Mouse (Mus musculus): ENCODE data around the gene Kcnma1. TPM values are rescaled to one million over a fixed set of nuclear protein-coding genes. Genes with fewer than 3 reads are reported as not detected.

The Kcnma1 gene
- polyA plus RNA-seq, 1 experiment from 2014 or later = 0.38 TPM

DNA sequence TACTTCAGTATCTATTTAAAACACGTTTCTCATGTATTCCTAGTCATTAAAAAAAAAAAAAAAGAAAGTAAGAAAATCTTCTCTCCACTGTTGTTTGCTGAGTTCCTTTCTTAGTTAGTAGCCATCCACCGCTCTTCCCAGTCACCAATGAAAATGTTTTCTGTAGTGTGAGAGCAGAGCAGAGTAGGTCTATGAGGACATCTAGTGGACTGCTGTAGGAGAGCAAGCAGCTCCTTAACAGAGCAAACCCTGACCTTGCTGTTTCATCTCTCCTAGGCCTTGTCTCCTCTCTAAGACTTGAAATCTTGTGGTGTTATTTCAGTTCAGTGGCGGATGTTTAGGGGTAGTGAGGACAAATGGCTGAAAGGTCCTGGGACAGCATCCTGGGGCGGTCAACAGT, 585.2 kb downstream of the Kcnma1 start:
- no peak for ATAC-seq (replicated peaks; ENCODE audit: extremely low read depth, insufficient read depth, low FRiP score)
- H3K27ac ChIP-seq (ENCODE audit: low read length) = no peak overlapping the region
- WGBS = 27% methylated on average over 4 of the region's 4 CpGs

GRCm38 (mm10) chr14:23422481-23423040, 591.7 kb downstream of the Kcnma1 start:
- no peaks in the 10 kb centered on the region for H3K4me1 ChIP-seq (ENCODE audit: control insufficient read depth, insufficient read depth, low read length)
- 78% methylated on average over 12 of the region's 12 CpGs for WGBS

More for the DNA sequence above, 585.2 kb downstream of the Kcnma1 start:
- H3K4me3 ChIP-seq (ENCODE audit: low read length) = no peak overlapping the region
- no peaks in the 10 kb centered on the region for H3K9me3 ChIP-seq (replicated peaks; ENCODE audit: control insufficient read depth, low read length)
- no peaks in the 10 kb centered on the region for H3K36me3 ChIP-seq (ENCODE audit: control insufficient read depth, insufficient read depth)
- no peaks in the 10 kb centered on the region for H3K4me1 ChIP-seq (ENCODE audit: control insufficient read depth, insufficient read depth, low read length)
- H3K9ac ChIP-seq (ENCODE audit: low read length) = no peak overlapping the region
- no peak overlapping the region for H3K4me2 ChIP-seq (ENCODE audit: low read depth, low read length)
- no peaks in the 10 kb centered on the region for H3K27me3 ChIP-seq (ENCODE audit: control insufficient read depth, insufficient read depth, low read length)

DNA sequence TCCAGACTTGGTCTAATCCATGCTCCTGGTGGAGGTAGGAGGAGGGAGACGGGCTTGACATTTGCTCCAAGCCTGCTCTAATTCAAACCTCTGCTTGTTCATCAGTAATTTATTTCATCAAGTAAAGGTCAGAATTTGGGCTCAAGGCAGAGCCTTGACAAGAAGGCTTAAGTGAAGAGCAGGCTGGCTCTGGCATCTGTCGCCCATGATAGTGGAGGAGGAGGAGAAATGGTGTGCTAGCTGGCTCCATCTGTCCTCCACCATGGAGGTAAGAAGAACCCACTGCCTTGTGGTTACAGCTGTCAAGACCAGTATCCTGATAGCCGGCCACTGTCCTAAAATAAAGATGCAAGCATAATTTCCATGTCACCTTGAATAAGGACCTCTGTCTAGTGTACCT, 595.3 kb downstream of the Kcnma1 start:
- ATAC-seq (replicated peaks; ENCODE audit: extremely low read depth, insufficient read depth, low FRiP score) = no peak
- no peak overlapping the region for H3K9ac ChIP-seq (ENCODE audit: low read length)
- H3K27me3 ChIP-seq (ENCODE audit: control insufficient read depth, insufficient read depth, low read length) = no peaks in the 10 kb centered on the region
- 69% methylated on average over 3 of the region's 3 CpGs for WGBS
- no peaks in the 10 kb centered on the region for H3K4me1 ChIP-seq (ENCODE audit: control insufficient read depth, insufficient read depth, low read length)
- H3K36me3 ChIP-seq (ENCODE audit: control insufficient read depth, insufficient read depth) = no peaks in the 10 kb centered on the region
- H3K27ac ChIP-seq (ENCODE audit: low read length) = no peak overlapping the region
- no peak overlapping the region for H3K4me2 ChIP-seq (ENCODE audit: low read depth, low read length)
- no peak overlapping the region for H3K4me3 ChIP-seq (ENCODE audit: low read length)
- H3K9me3 ChIP-seq (replicated peaks; ENCODE audit: control insufficient read depth, low read length) = no peaks in the 10 kb centered on the region

More at GRCm38 (mm10) chr14:23422481-23423040, 591.7 kb downstream of the Kcnma1 start:
- Histone ChIP-seq H3K36me3 (ENCODE audit: control insufficient read depth, insufficient read depth) (no peaks in the 10 kb centered on the region), H3K9ac (ENCODE audit: low read length) (no peak overlapping the region), H3K27ac (ENCODE audit: low read length) (no peak overlapping the region), H3K4me3 (ENCODE audit: low read length) (no peak overlapping the region), H3K9me3 (replicated peaks; ENCODE audit: control insufficient read depth, low read length) (no peaks in the 10 kb centered on the region), H3K4me2 (ENCODE audit: low read depth, low read length) (no peak overlapping the region), H3K27me3 (ENCODE audit: control insufficient read depth, insufficient read depth, low read length) (no peaks in the 10 kb centered on the region)
- ATAC-seq (replicated peaks; ENCODE audit: extremely low read depth, insufficient read depth, low FRiP score) = no peak

DNA sequence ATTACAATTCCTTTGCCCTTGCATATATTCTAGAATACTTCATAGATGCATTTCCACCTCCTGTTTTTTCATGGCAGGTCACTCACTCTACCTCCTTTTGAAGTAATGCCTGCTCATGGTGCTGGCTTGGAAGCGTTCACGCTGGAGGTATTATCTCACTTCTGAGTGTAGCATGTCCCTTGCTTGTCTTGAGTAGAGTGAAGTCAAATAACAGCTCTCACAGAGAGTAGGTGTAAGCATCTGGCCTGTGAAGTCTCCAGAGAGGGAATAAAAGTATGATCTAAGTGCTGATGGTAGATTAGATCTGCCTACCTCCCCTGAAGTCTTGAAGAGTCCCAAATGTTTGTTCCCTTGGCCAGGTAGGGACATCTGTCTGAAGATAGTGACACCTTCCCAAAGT, 607.2 kb downstream of the Kcnma1 start:
- Histone ChIP-seq H3K27me3 (ENCODE audit: control insufficient read depth, insufficient read depth, low read length) (no peaks in the 10 kb centered on the region), H3K9me3 (replicated peaks; ENCODE audit: control insufficient read depth, low read length) (no peaks in the 10 kb centered on the region), H3K4me1 (ENCODE audit: control insufficient read depth, insufficient read depth, low read length) (no peaks in the 10 kb centered on the region), H3K4me2 (ENCODE audit: low read depth, low read length) (no peak overlapping the region), H3K36me3 (ENCODE audit: control insufficient read depth, insufficient read depth) (no peaks in the 10 kb centered on the region), H3K27ac (ENCODE audit: low read length) (no peak overlapping the region), H3K4me3 (ENCODE audit: low read length) (no peak overlapping the region), H3K9ac (ENCODE audit: low read length) (no peak overlapping the region)
- ATAC-seq (replicated peaks; ENCODE audit: extremely low read depth, insufficient read depth, low FRiP score) = no peak
- WGBS = 63% methylated on average over 2 of the region's 2 CpGs

- Histone ChIP-seq H3K9ac (ENCODE audit: low read length) (no peak overlapping the region), H3K36me3 (ENCODE audit: control insufficient read depth, insufficient read depth) (no peaks in the 10 kb centered on the region), H3K4me3 (ENCODE audit: low read length) (no peak overlapping the region), H3K4me1 (ENCODE audit: control insufficient read depth, insufficient read depth, low read length) (no peaks in the 10 kb centered on the region), H3K27ac (ENCODE audit: low read length) (no peak overlapping the region), H3K9me3 (replicated peaks; ENCODE audit: control insufficient read depth, low read length) (no peaks in the 10 kb centered on the region), H3K4me2 (ENCODE audit: low read depth, low read length) (no peak overlapping the region), H3K27me3 (ENCODE audit: control insufficient read depth, insufficient read depth, low read length) (no peaks in the 10 kb centered on the region)
- 21% methylated on average over 6 of the region's 6 CpGs for WGBS
- ATAC-seq (replicated peaks; ENCODE audit: extremely low read depth, insufficient read depth, low FRiP score) = no peak
Observed at GRCm38 (mm10) chr14:23400777-23401469, 613.4 kb downstream of the Kcnma1 start.

GRCm38 (mm10) chr14:23397642-23398041, 616.6 kb downstream of the Kcnma1 start:
- no peaks in the 10 kb centered on the region for H3K4me1 ChIP-seq (ENCODE audit: control insufficient read depth, insufficient read depth, low read length)
- H3K4me2 ChIP-seq (ENCODE audit: low read depth, low read length) = no peak overlapping the region
- ATAC-seq (replicated peaks; ENCODE audit: extremely low read depth, insufficient read depth, low FRiP score) = no peak
- no peaks in the 10 kb centered on the region for H3K9me3 ChIP-seq (replicated peaks; ENCODE audit: control insufficient read depth, low read length)
- WGBS = 77% methylated on average over 1 of the region's 1 CpGs
- no peaks in the 10 kb centered on the region for H3K27me3 ChIP-seq (ENCODE audit: control insufficient read depth, insufficient read depth, low read length)
- H3K27ac ChIP-seq (ENCODE audit: low read length) = no peak overlapping the region
- H3K9ac ChIP-seq (ENCODE audit: low read length) = no peak overlapping the region
- H3K36me3 ChIP-seq (ENCODE audit: control insufficient read depth, insufficient read depth) = no peaks in the 10 kb centered on the region
- no peak overlapping the region for H3K4me3 ChIP-seq (ENCODE audit: low read length)

DNA sequence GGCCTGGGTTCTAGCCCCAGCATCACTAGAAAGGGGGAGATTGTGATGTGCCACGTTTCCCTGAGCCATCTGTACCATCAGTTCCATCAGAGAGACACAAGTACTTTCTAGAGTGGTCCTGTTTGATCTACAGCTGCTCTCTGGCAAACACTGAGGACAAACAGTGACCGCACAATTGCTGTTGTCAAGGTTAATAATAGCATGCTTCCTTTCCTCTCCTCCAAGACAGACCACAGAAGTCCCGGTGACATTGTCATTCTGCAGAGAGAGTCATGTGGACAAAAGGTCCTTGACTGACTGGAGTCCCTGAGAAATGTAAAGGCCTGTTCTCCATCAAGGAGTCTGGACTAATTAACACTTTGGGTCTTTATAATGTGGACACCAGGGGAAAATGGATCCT, 622.7 kb downstream of the Kcnma1 start:
- no peak overlapping the region for H3K4me2 ChIP-seq (ENCODE audit: low read depth, low read length)
- no peak overlapping the region for H3K9ac ChIP-seq (ENCODE audit: low read length)
- 0 out of 2 replicates have a peak, but pooled peaks cover 2% of the 10 kb centered on the region for H3K4me1 ChIP-seq (ENCODE audit: control insufficient read depth, insufficient read depth, low read length)
- H3K27ac ChIP-seq (ENCODE audit: low read length) = no peak overlapping the region
- ATAC-seq (replicated peaks; ENCODE audit: extremely low read depth, insufficient read depth, low FRiP score) = no peak; the same call in 1 of the 2 replicates
- no peaks in the 10 kb centered on the region for H3K9me3 ChIP-seq (replicated peaks; ENCODE audit: control insufficient read depth, low read length)
- H3K4me3 ChIP-seq (ENCODE audit: low read length) = no peak overlapping the region
- WGBS = 25% methylated on average over 3 of the region's 3 CpGs
- H3K36me3 ChIP-seq (ENCODE audit: control insufficient read depth, insufficient read depth) = no peaks in the 10 kb centered on the region
- H3K27me3 ChIP-seq (ENCODE audit: control insufficient read depth, insufficient read depth, low read length) = no peaks in the 10 kb centered on the region

DNA sequence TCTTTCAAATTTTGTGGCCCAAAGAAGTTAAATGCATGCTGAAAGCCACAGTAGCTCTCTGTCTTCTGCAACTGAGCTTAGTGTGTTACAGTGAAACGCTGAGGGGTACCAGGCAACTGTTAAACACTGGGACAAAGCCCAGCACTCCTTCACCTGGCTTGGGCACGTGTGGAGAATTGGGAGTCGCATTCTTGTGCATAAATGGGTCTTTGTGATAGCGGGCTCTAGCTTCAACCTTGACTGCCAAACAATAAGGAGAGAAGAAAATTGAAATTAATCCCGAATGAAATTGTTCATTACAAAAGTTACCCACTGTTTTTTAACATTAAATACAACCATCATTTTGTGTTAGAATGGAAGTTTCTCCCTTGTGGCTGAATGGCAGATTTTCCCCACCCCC, 623.5 kb downstream of the Kcnma1 start:
- ATAC-seq (replicated peaks; ENCODE audit: extremely low read depth, insufficient read depth, low FRiP score) = no peak
- WGBS = 81% methylated on average over 5 of the region's 5 CpGs
- Histone ChIP-seq H3K4me3 (ENCODE audit: low read length) (no peak overlapping the region), H3K36me3 (ENCODE audit: control insufficient read depth, insufficient read depth) (no peaks in the 10 kb centered on the region), H3K27ac (ENCODE audit: low read length) (no peak overlapping the region), H3K9ac (ENCODE audit: low read length) (no peak overlapping the region), H3K4me2 (ENCODE audit: low read depth, low read length) (no peak overlapping the region), H3K27me3 (ENCODE audit: control insufficient read depth, insufficient read depth, low read length) (no peaks in the 10 kb centered on the region), H3K4me1 (ENCODE audit: control insufficient read depth, insufficient read depth, low read length) (0 out of 2 replicates have a peak, but pooled peaks cover 2% of the 10 kb centered on the region), H3K9me3 (replicated peaks; ENCODE audit: control insufficient read depth, low read length) (no peaks in the 10 kb centered on the region)

DNA sequence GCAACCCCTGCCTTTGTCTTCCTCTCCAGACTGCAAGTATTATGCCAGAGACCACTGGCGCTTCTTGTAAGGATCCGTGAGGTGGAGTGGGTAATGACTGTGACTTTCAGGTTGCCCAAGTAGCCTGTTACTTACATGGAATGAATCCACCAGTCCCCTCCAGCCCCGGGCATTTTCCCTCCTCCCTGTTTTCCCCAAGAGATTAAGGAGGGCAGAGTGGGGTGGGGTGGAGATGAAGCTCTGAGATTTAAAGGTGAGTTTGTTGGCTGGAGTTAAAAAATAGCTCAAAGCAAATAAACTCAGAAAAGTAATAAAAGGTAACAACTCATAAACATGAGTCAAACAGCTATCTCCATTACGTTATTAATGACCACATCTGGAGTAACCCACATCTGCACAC, 624.1 kb downstream of the Kcnma1 start:
- no peaks in the 10 kb centered on the region for H3K27me3 ChIP-seq (ENCODE audit: control insufficient read depth, insufficient read depth, low read length)
- H3K4me1 ChIP-seq (ENCODE audit: control insufficient read depth, insufficient read depth, low read length) = 0 out of 2 replicates have a peak, but pooled peaks cover 2% of the 10 kb centered on the region
- WGBS = 68% methylated on average over 4 of the region's 4 CpGs
- no peak overlapping the region for H3K4me2 ChIP-seq (ENCODE audit: low read depth, low read length)
- H3K9me3 ChIP-seq (replicated peaks; ENCODE audit: control insufficient read depth, low read length) = no peaks in the 10 kb centered on the region
- H3K27ac ChIP-seq (ENCODE audit: low read length) = no peak overlapping the region
- no peak overlapping the region for H3K4me3 ChIP-seq (ENCODE audit: low read length)
- no peak for ATAC-seq (replicated peaks; ENCODE audit: extremely low read depth, insufficient read depth, low FRiP score)
- no peak overlapping the region for H3K9ac ChIP-seq (ENCODE audit: low read length)
- no peaks in the 10 kb centered on the region for H3K36me3 ChIP-seq (ENCODE audit: control insufficient read depth, insufficient read depth)
